Mouse (Mus musculus) intestine, embryonic 15.5 days (tissue): ENCODE measurements around the gene Brs3. TPM values are rescaled to one million over a fixed set of nuclear protein-coding genes. Genes with fewer than 3 reads are reported as not detected.

ENCODE experiments used
- ATAC-seq: fragments of 200-750 bp; cut with Nextera tagmentation; 2 replicates; pipeline ENCODE4 v1.8.0; 2017; ENCODE audit warnings: moderate TSS enrichment, moderate library complexity
- H3K27ac ChIP-seq: fragments of 300-500 bp; sonication (generic); 2 replicates; pipeline ENCODE4 v1.5.1; 2015; ENCODE audit warnings: mild to moderate bottlenecking, inconsistent platforms
- H3K27me3 ChIP-seq: fragments of 300-500 bp; sonication (generic); replicated peaks from 2 replicates; pipeline ENCODE4 v1.6.1; 2015; ENCODE audit warnings: inconsistent platforms
- H3K36me3 ChIP-seq: fragments of 300-500 bp; sonication (generic); 2 replicates; pipeline ENCODE4 v1.6.1; 2015; ENCODE audit warnings: inconsistent platforms
- H3K4me1 ChIP-seq: fragments of 300-500 bp; sonication (generic); replicated peaks from 2 replicates; pipeline ENCODE4 v1.6.1; 2015; ENCODE audit warnings: inconsistent platforms
- H3K4me2 ChIP-seq: fragments of 300-500 bp; sonication (generic); replicated peaks from 2 replicates; pipeline ENCODE4 v1.6.1; 2015; ENCODE audit warnings: mild to moderate bottlenecking, inconsistent platforms
- H3K4me3 ChIP-seq: fragments of 300-500 bp; sonication (generic); replicated peaks from 2 replicates; pipeline ENCODE4 v1.5.1; 2015; ENCODE audit warnings: inconsistent platforms
- H3K9ac ChIP-seq: fragments of 300-500 bp; sonication (generic); 2 replicates; pipeline ENCODE4 v1.6.1; 2015; ENCODE audit warnings: inconsistent platforms
- H3K9me3 ChIP-seq: fragments of 300-500 bp; sonication (generic); 2 replicates; pipeline ENCODE4 v1.6.1; 2016; ENCODE audit warnings: inconsistent platforms
- WGBS: fragments of 180-500 bp; shearing (Covaris S2); methylation state at CpG from one replicate; pipeline ENCODE4 v1.1.7; 2015; 5-methylcytosine and 5-hydroxymethylcytosine counted together
- polyA plus RNA-seq: library from polyadenylated mRNA; unstranded; fragments of >200 nt; fragmentation: Nextera tagmentation; extraction: Ambion mirVana; gene quantifications from 2 replicates; pipeline ENCODE4 v1.2.1, GENCODE M21; 2015

Gene Brs3
- polyA plus RNA-seq = not detected in 2 replicates

DNA sequence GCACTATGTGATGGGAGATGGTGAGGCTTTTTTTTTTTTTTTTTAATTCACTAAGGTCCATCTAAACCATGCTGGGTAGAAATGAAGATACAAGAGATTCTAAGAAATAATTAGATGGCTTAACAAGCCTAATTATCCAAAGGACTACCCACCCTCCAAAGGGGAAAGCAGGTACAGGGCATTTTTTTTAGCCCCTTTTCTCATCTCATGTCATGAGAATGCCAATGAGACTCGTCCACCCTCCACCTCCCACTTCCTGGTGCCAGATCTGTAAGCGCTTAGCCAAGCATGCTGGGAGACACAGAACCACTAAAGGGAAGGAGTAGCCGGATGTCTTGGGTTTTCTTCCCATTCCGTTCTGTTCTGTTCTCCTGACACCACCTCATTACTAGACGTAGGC is at the start of gene Brs3:
Gene Brs3, plus strand, starts transcription at position 301 of the 400 bp plus-strand sequence.
- Histone ChIP-seq H3K9me3 (no peaks in the 10 kb centered on the region), H3K27me3 (no peaks in the 10 kb centered on the region), H3K36me3 (no peaks in the 10 kb centered on the region), H3K4me2 (no peak within 1 kb of the TSS), H3K4me3 (no peak within 1 kb of the TSS), H3K27ac (no peak within 1 kb of the TSS), H3K9ac (no peak within 1 kb of the TSS), H3K4me1 (no peaks in the 10 kb centered on the region)
- WGBS = 85% methylated on average over 5 of the region's 5 CpGs
- ATAC-seq = no peak

DNA sequence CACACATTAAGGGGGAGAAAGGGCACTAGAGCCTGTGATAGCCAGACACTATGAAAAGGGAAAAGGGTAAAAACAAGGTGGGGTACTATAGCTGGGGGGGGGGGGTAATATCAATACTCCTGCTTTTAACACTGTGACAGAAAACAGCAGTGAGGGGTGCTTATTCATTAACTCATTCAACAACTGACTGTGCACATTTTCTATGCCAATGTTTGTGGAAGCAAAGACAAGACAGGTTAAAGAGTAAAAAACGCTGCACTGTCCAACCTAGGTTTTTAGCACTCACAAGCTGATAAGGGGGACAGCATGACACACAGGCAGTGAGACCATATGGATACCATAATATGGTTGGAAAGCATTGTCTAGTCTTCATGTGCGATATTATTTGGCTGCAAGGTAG is 30.0 kb upstream of the Brs3 start:
- H3K4me1 ChIP-seq = no peaks in the 10 kb centered on the region
- H3K4me3 ChIP-seq = no peak overlapping the region
- no peak overlapping the region for H3K27ac ChIP-seq
- no peak overlapping the region for H3K9ac ChIP-seq
- H3K27me3 ChIP-seq = no peaks in the 10 kb centered on the region
- 67% methylated on average over 2 of the region's 2 CpGs for WGBS
- no peak overlapping the region for H3K4me2 ChIP-seq
- no peaks in the 10 kb centered on the region for H3K9me3 ChIP-seq
- no peak for ATAC-seq
- no peaks in the 10 kb centered on the region for H3K36me3 ChIP-seq

DNA sequence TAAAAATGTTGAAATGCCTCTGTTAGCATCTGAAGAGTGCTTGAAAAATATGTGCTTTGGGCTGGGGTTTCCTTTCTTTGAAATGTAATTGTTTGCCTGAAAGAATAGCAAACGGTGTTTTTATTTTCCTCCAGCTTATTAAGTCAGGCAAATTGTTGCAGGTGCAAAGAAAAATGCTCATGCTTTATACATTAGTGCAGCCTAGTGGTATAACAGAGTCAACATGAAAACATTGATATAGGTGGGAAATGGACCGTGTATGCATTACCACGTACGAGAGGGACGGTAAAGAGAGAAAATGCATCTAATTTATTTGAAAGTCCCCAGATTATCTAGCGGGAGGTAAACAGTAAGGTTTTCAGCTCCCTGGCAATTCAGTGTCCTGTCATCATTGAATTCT is 995 bp downstream of the Brs3 start:
- no peak overlapping the region for H3K4me3 ChIP-seq
- 71% methylated on average over 6 of the region's 6 CpGs for WGBS
- H3K9me3 ChIP-seq = no peaks in the 10 kb centered on the region
- H3K27me3 ChIP-seq = no peaks in the 10 kb centered on the region
- no peaks in the 10 kb centered on the region for H3K36me3 ChIP-seq
- no peak for ATAC-seq
- H3K4me2 ChIP-seq = no peak overlapping the region
- H3K27ac ChIP-seq = no peak overlapping the region
- H3K9ac ChIP-seq = no peak overlapping the region
- H3K4me1 ChIP-seq = no peaks in the 10 kb centered on the region

DNA sequence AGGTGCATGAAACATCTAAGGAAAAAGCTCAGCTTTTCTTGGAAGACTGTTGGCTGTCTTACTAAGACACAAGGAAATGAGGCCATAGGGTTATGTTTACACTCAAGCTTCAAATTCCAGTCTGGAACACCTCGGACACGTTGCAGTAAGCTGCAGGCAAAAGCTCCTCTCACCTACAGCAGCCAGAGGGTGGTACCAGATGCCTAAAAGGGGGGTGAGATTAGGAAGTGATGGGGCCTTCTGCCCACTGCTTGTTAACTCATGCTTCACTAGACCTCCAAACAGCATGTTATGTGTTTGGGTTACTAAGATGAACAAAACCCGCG is 9.9 kb downstream of the Brs3 start:
- peak overlapping the region; percentile 53 for H3K4me2 ChIP-seq
- H3K27ac ChIP-seq = no peak overlapping the region
- H3K9ac ChIP-seq = peak overlapping the region; percentile 76
- no peaks in the 10 kb centered on the region for H3K9me3 ChIP-seq
- no peaks in the 10 kb centered on the region for H3K27me3 ChIP-seq
- peak overlapping the region; percentile 57 for H3K4me3 ChIP-seq
- H3K36me3 ChIP-seq = no peaks in the 10 kb centered on the region
- 31% methylated on average over 4 of the region's 4 CpGs for WGBS
- H3K4me1 ChIP-seq = no peaks in the 10 kb centered on the region
- peak; percentile 54 for ATAC-seq

DNA sequence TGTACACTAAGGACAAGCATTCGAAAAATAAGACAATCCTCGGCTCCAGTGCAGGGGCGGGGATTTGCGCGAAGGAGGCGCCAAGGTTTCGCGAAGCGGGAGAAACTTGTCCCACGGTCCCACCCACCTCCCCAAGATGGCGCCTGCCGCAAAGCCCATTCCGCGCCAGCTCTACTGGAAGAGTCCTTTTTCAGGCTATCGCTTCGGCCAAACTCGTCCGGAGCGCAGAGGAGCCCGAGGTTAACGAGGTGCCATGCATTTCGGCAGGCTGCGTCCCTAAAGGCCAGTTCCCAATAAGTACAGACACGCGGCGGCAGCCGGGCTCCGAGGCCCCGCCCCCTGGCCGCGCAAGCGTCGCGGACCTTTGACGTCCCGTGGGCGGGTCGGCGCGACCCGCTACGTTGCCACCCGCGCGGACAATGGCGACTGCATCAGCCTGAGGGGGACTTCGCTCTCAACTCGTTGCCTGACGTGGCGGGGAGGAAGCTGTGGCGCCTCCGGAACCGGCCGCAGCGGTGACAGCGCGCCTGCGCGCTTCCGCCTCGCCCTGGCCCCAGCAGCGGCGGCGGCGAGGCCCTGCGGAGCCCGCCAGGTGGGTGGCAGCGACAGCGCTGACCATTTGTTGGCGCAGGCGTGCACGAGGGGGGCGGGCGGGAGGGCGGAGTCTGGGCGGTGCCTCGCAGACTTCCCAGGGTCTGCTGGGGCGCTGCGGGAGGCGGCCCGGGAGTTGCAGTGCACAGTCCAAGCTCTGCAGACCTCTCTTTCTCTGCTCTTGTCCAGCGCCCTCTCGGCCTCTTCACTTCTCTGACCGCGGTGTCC is 10.5 kb downstream of the Brs3 start, which contains the start of gene Htatsf1:
Gene Htatsf1, plus strand, starts transcription at position 410 of the 819 bp plus-strand sequence.
- H3K4me3 ChIP-seq = peak within 1 kb of the TSS; percentile 57

DNA sequence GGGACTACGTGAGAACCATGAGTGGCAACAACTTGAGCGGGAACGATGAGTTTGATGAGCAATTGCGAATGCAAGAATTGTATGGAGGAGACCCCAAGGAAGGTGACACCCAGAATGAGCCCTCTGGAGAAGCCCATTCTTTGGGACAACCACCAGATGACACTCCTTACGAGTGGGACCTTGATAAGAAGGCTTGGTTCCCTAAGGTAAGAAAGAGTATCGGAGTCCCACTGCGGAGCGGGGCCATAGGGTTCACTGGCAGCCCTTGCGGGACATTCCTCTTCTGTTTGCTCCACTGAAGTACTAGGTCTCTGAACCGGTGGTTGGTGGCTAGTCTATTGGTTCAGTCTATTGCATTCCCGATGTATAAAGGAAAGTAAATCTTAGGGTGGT is 11.1 kb downstream of the Brs3 start:
- Histone ChIP-seq H3K4me1 (no peaks in the 10 kb centered on the region), H3K4me2 (peak overlapping the region; percentile 53), H3K27me3 (no peaks in the 10 kb centered on the region), H3K9me3 (no peaks in the 10 kb centered on the region), H3K9ac (peak overlapping the region; percentile 39; the same call in 1 of the 2 replicates), H3K27ac (peak overlapping the region; percentile 95; the same call in 1 of the 2 replicates), H3K36me3 (no peaks in the 10 kb centered on the region), H3K4me3 (peak overlapping the region; percentile 57)
- WGBS = 23% methylated on average over 11 of the region's 11 CpGs
- peak; percentile 41 for ATAC-seq

More for the DNA sequence above, 10.5 kb downstream of the Brs3 start, which contains the start of gene Htatsf1:
- ATAC-seq = peak; percentile 98
- Histone ChIP-seq H3K9me3 (no peaks in the 10 kb centered on the region), H3K27ac (peak within 1 kb of the TSS; percentile 95), H3K4me1 (no peaks in the 10 kb centered on the region), H3K36me3 (no peaks in the 10 kb centered on the region), H3K9ac (peak within 1 kb of the TSS; percentile 76), H3K4me2 (peak within 1 kb of the TSS; percentile 53), H3K27me3 (no peaks in the 10 kb centered on the region)
- 16% methylated on average over 78 of the region's 85 CpGs for WGBS

DNA sequence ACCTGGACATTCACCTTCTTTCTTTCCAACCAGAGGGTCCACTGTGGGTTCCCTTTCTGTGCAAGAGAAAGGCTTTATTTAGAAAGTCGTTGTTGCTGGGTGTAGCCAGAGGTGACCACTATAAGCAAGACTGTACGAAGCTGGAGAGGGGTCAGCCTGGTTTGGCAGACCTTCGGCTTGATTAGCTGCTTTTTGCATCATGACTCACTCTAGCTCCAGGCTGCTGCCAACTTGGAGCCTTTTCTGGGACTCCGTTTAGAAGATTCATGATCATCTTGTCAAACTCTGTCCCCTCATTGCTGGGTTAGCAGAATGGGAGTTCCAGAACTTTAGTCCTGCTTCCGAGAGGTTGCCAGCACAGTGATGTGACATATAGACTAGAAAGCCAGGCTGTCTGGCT is 38.6 kb downstream of the Brs3 start:
- H3K4me3 ChIP-seq = no peak overlapping the region
- ATAC-seq = no peak
- H3K36me3 ChIP-seq = no peaks in the 10 kb centered on the region
- H3K27ac ChIP-seq = no peak overlapping the region
- no peaks in the 10 kb centered on the region for H3K9me3 ChIP-seq
- H3K4me2 ChIP-seq = no peak overlapping the region
- H3K27me3 ChIP-seq = no peaks in the 10 kb centered on the region
- H3K9ac ChIP-seq = no peak overlapping the region
- no peaks in the 10 kb centered on the region for H3K4me1 ChIP-seq
- 66% methylated on average over 5 of the region's 5 CpGs for WGBS

DNA sequence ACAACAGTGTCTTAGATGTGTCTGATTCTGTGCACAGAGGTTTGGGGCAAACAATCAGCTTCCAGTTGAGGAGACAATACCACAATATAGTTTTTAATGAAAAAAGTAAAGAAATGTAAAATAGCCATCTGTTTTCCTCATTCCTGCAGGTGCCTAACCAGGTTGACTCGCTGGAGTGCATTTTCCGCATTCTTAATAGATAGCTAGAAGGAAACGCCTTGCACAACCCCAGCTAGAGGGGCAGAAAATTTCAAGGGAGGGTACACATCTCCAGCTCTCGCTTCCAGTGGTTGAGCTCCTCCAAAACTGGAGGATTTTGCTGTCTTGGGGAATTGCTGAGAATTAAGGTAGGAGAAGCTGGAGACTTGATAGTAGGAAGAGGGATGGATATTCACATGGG is 44.9 kb downstream of the Brs3 start, which contains the start of gene Vgll1:
Gene Vgll1, plus strand, starts transcription at position 301 of the 400 bp plus-strand sequence.
- WGBS = 73% methylated on average over 4 of the region's 4 CpGs
- Histone ChIP-seq H3K9me3 (no peaks in the 10 kb centered on the region), H3K4me3 (no peak within 1 kb of the TSS)

More for the DNA sequence above, 44.9 kb downstream of the Brs3 start, which contains the start of gene Vgll1:
- Histone ChIP-seq H3K9ac (no peak within 1 kb of the TSS), H3K36me3 (no peaks in the 10 kb centered on the region), H3K4me1 (no peaks in the 10 kb centered on the region), H3K4me2 (no peak within 1 kb of the TSS), H3K27ac (no peak within 1 kb of the TSS), H3K27me3 (no peaks in the 10 kb centered on the region)
- no peak for ATAC-seq

Other genes with a start within 250 kb of the Brs3 start
- 1.7 and 2.0 TPM in 2 replicates for gene Map7d3, start 220.7 kb upstream of the Brs3 start, polyA plus RNA-seq
- gene Adgrg4, start 172.9 kb upstream of the Brs3 start, polyA plus RNA-seq = 0.31 and 0.33 TPM in 2 replicates
- 57.9 and 61.6 TPM in 2 replicates for gene Htatsf1, start 10.5 kb downstream of the Brs3 start, polyA plus RNA-seq
- not detected in 2 replicates for gene Vgll1, start 45.0 kb downstream of the Brs3 start, polyA plus RNA-seq
- not detected in 2 replicates for gene Cd40lg, start 169.1 kb downstream of the Brs3 start, polyA plus RNA-seq